Mouse (Mus musculus): ENCODE data around the gene Chgb. TPM values are rescaled to one million over a fixed set of nuclear protein-coding genes. Genes with fewer than 3 reads are reported as not detected.

The Chgb gene
- polyA plus RNA-seq, 1 experiment from 2014 or later = 23.0 TPM

GRCm38 (mm10) chr2:132751141-132752066 lies 29.7 kb upstream of the Chgb start:
- ATAC-seq (ENCODE audit: low FRiP score) (no peak), DNase-seq (ENCODE audit: low spot score, missing footprints) (no peak)
- no peaks in the 10 kb centered on the region for H3K36me3 ChIP-seq (ENCODE audit: control insufficient read depth, insufficient read depth, low read length)
- H3K4me2 ChIP-seq = no peak overlapping the region
- H3K27ac ChIP-seq (ENCODE audit: low read depth, low read length) = no peak overlapping the region
- H3K4me3 ChIP-seq (ENCODE audit: low read depth, low read length) = no peak overlapping the region
- H3K4me1 ChIP-seq (ENCODE audit: control insufficient read depth, insufficient read depth, low read length) = no peaks in the 10 kb centered on the region; the same call in 1 of the 2 replicates
- H3K27me3 ChIP-seq (ENCODE audit: control insufficient read depth, insufficient read depth, low read length) = no peaks in the 10 kb centered on the region
- 67% methylated on average over 15 of the region's 15 CpGs for WGBS
- no peak overlapping the region for H3K9ac ChIP-seq (ENCODE audit: low read length)
- H3K9me3 ChIP-seq (ENCODE audit: control insufficient read depth, low read length) = no peaks in the 10 kb centered on the region

DNA sequence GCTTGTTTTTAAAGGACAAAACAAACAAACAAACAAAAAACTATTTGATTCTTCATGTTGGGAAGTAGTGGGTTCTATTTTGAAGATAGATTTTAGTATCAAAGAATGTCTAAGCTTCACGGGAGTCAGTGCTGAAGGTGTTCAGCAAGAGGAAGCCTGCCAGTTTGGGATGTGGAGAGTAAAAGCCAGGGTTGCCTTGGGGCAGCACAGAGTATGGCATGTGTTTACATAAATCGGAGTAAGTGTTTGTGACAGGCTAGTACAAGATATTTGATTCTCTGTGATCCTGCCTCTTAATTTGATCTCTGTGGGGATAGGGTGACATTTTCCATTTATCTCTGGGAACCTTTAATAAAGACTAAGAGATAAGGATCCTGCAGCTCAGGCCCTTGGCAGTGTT lies 28.7 kb upstream of the Chgb start:
- WGBS = 90% methylated on average over 2 of the region's 2 CpGs

GRCm38 (mm10) chr2:132753137-132753536 lies 27.9 kb upstream of the Chgb start:
- H3K4me1 ChIP-seq (ENCODE audit: control insufficient read depth, insufficient read depth, low read length) = no peaks in the 10 kb centered on the region; the same call in 1 of the 2 replicates

More for the DNA sequence above, 28.7 kb upstream of the Chgb start:
- Histone ChIP-seq H3K4me2 (no peak overlapping the region), H3K36me3 (ENCODE audit: control insufficient read depth, insufficient read depth, low read length) (no peaks in the 10 kb centered on the region), H3K4me1 (ENCODE audit: control insufficient read depth, insufficient read depth, low read length) (no peaks in the 10 kb centered on the region; the same call in 1 of the 2 replicates), H3K27me3 (ENCODE audit: control insufficient read depth, insufficient read depth, low read length) (no peaks in the 10 kb centered on the region), H3K9me3 (ENCODE audit: control insufficient read depth, low read length) (no peaks in the 10 kb centered on the region), H3K27ac (ENCODE audit: low read depth, low read length) (no peak overlapping the region), H3K9ac (ENCODE audit: low read length) (no peak overlapping the region), H3K4me3 (ENCODE audit: low read depth, low read length) (no peak overlapping the region)
- DNase-seq (ENCODE audit: low spot score, missing footprints) (no peak), ATAC-seq (ENCODE audit: low FRiP score) (no peak)

GRCm38 (mm10) chr2:132757911-132758310 lies 23.2 kb upstream of the Chgb start:
- no peak for ATAC-seq (ENCODE audit: low FRiP score)
- no peak overlapping the region for H3K4me2 ChIP-seq
- H3K4me3 ChIP-seq (ENCODE audit: low read depth, low read length) = no peak overlapping the region

More at GRCm38 (mm10) chr2:132753137-132753536, 27.9 kb upstream of the Chgb start:
- no peak for ATAC-seq (ENCODE audit: low FRiP score)
- Histone ChIP-seq H3K4me3 (ENCODE audit: low read depth, low read length) (no peak overlapping the region), H3K9me3 (ENCODE audit: control insufficient read depth, low read length) (no peaks in the 10 kb centered on the region), H3K36me3 (ENCODE audit: control insufficient read depth, insufficient read depth, low read length) (no peaks in the 10 kb centered on the region), H3K9ac (ENCODE audit: low read length) (no peak overlapping the region), H3K27ac (ENCODE audit: low read depth, low read length) (no peak overlapping the region), H3K27me3 (ENCODE audit: control insufficient read depth, insufficient read depth, low read length) (no peaks in the 10 kb centered on the region), H3K4me2 (no peak overlapping the region)
- 83% methylated on average over 3 of the region's 3 CpGs for WGBS
- no peak for DNase-seq (ENCODE audit: low spot score, missing footprints)

DNA sequence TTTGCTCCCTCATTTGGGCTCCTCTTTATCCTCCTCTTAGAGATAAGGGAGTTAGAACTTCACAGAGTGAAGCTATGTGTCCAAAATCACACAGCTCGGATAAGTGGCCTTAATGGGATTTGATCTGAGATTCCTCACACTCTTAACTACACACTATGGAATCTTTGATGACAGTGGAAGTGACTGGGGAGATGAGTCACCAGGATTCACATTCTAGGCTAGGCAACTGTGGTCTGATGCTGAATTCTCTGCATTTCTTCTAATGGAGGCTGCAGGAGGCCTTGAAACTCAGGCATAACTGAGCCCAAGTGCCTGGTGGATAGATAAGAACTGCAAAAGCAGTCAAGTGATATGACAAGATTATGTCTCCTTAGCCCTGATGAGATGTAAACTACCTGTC lies 10.3 kb upstream of the Chgb start:
- ATAC-seq (ENCODE audit: low FRiP score) = no peak
- H3K9me3 ChIP-seq (ENCODE audit: control insufficient read depth, low read length) = no peaks in the 10 kb centered on the region
- H3K9ac ChIP-seq (ENCODE audit: low read length) = no peak overlapping the region
- H3K27me3 ChIP-seq (ENCODE audit: control insufficient read depth, insufficient read depth, low read length) = no peaks in the 10 kb centered on the region
- no peak for DNase-seq (ENCODE audit: low spot score, missing footprints)
- no peaks in the 10 kb centered on the region for H3K36me3 ChIP-seq (ENCODE audit: control insufficient read depth, insufficient read depth, low read length)
- H3K4me3 ChIP-seq (ENCODE audit: low read depth, low read length) = no peak overlapping the region
- H3K4me1 ChIP-seq (ENCODE audit: control insufficient read depth, insufficient read depth, low read length) = no peaks in the 10 kb centered on the region
- no peak overlapping the region for H3K4me2 ChIP-seq
- 70% methylated on average over 1 of the region's 1 CpGs for WGBS
- H3K27ac ChIP-seq (ENCODE audit: low read depth, low read length) = no peak overlapping the region

More at GRCm38 (mm10) chr2:132757911-132758310, 23.2 kb upstream of the Chgb start:
- 66% methylated on average over 5 of the region's 5 CpGs for WGBS
- DNase-seq (ENCODE audit: low spot score, missing footprints) = peak; percentile 35
- Histone ChIP-seq H3K9ac (ENCODE audit: low read length) (no peak overlapping the region), H3K9me3 (ENCODE audit: control insufficient read depth, low read length) (no peaks in the 10 kb centered on the region), H3K36me3 (ENCODE audit: control insufficient read depth, insufficient read depth, low read length) (no peaks in the 10 kb centered on the region), H3K27me3 (ENCODE audit: control insufficient read depth, insufficient read depth, low read length) (no peaks in the 10 kb centered on the region), H3K27ac (ENCODE audit: low read depth, low read length) (no peak overlapping the region), H3K4me1 (ENCODE audit: control insufficient read depth, insufficient read depth, low read length) (no peaks in the 10 kb centered on the region)

- ATAC-seq (ENCODE audit: low FRiP score) = peak; percentile 99
- H3K27ac ChIP-seq (ENCODE audit: low read depth, low read length) = peak overlapping the region; percentile 56
- WGBS = under 1% methylated on average over 40 of the region's 41 CpGs
- peak overlapping the region; percentile 65 for H3K4me2 ChIP-seq
- no peaks in the 10 kb centered on the region for H3K27me3 ChIP-seq (ENCODE audit: control insufficient read depth, insufficient read depth, low read length)
- DNase-seq (ENCODE audit: low spot score, missing footprints) = peak; percentile 99
- H3K9ac ChIP-seq (ENCODE audit: low read length) = peak overlapping the region; percentile 41
- H3K9me3 ChIP-seq (ENCODE audit: control insufficient read depth, low read length) = no peaks in the 10 kb centered on the region
- H3K4me1 ChIP-seq (ENCODE audit: control insufficient read depth, insufficient read depth, low read length) = peaks cover 6% of the 10 kb centered on the region; the same call in 1 of the 2 replicates
- peak overlapping the region; percentile 38 for H3K4me3 ChIP-seq (ENCODE audit: low read depth, low read length)
- H3K36me3 ChIP-seq (ENCODE audit: control insufficient read depth, insufficient read depth, low read length) = no peaks in the 10 kb centered on the region
Observed at GRCm38 (mm10) chr2:132781439-132782068, 476 bp downstream of the Chgb start.

DNA sequence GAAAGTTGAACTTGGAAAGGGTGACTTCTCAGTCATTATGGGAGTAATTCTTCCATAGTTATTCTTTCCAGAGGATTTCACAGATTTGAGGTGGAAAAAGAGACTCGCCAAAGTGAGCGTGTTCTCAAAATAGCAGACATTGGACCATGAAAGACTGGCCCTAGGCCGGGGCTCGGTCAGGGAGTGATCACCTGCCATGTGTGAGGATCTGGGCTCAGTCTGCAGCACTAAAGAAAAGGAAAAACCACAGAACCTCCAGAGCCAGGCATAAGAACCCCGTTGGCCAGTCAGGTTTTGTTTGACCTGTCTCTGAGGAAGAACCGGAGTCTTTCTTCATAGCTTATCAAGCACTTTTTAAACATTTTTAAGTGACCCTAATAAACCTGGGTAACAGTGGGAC lies 3.0 kb downstream of the Chgb start:
- Histone ChIP-seq H3K27me3 (ENCODE audit: control insufficient read depth, insufficient read depth, low read length) (no peaks in the 10 kb centered on the region), H3K9ac (ENCODE audit: low read length) (no peak overlapping the region), H3K9me3 (ENCODE audit: control insufficient read depth, low read length) (no peaks in the 10 kb centered on the region), H3K36me3 (ENCODE audit: control insufficient read depth, insufficient read depth, low read length) (no peaks in the 10 kb centered on the region), H3K4me3 (ENCODE audit: low read depth, low read length) (no peak overlapping the region), H3K4me2 (no peak overlapping the region), H3K27ac (ENCODE audit: low read depth, low read length) (no peak overlapping the region), H3K4me1 (ENCODE audit: control insufficient read depth, insufficient read depth, low read length) (peaks cover 2% of the 10 kb centered on the region; the same call in 1 of the 2 replicates)
- DNase-seq (ENCODE audit: low spot score, missing footprints) (no peak), ATAC-seq (ENCODE audit: low FRiP score) (no peak)
- WGBS = 82% methylated on average over 6 of the region's 6 CpGs

DNA sequence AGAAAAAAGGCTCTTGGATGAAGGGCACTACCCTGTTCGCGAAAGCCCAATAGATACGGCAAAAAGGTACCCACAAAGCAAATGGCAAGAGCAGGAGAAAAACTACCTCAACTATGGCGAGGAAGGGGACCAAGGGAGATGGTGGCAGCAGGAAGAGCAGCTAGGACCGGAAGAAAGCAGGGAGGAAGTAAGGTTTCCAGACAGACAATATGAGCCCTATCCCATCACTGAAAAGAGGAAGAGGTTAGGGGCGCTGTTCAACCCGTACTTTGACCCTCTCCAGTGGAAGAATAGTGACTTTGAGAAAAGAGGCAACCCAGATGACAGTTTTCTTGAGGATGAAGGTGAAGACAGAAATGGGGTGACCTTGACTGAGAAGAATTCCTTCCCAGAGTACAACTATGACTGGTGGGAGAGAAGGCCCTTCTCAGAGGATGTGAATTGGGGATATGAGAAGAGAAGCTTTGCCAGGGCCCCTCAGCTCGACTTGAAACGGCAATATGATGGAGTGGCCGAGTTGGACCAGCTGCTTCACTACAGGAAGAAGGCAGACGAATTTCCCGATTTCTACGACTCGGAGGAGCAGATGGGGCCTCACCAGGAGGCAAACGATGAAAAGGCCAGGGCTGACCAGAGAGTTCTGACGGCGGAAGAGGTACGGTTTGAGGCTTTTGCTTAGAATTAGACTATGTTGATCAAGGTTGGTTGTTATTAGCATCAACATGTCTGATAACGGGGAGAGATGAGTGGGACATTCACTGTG lies 12.5 kb downstream of the Chgb start:
- H3K4me1 ChIP-seq (ENCODE audit: control insufficient read depth, insufficient read depth, low read length) = no peaks in the 10 kb centered on the region
- no peak overlapping the region for H3K9ac ChIP-seq (ENCODE audit: low read length)
- H3K27ac ChIP-seq (ENCODE audit: low read depth, low read length) = no peak overlapping the region
- no peak overlapping the region for H3K4me2 ChIP-seq
- WGBS = 90% methylated on average over 19 of the region's 19 CpGs
- no peak for ATAC-seq (ENCODE audit: low FRiP score)
- no peak overlapping the region for H3K4me3 ChIP-seq (ENCODE audit: low read depth, low read length)
- H3K9me3 ChIP-seq (ENCODE audit: control insufficient read depth, low read length) = no peaks in the 10 kb centered on the region
- no peak for DNase-seq (ENCODE audit: low spot score, missing footprints)
- H3K36me3 ChIP-seq (ENCODE audit: control insufficient read depth, insufficient read depth, low read length) = no peaks in the 10 kb centered on the region
- no peaks in the 10 kb centered on the region for H3K27me3 ChIP-seq (ENCODE audit: control insufficient read depth, insufficient read depth, low read length)
